Mouse (Mus musculus) bone marrow, adult 2 months (tissue): ENCODE results near the gene Micu1. TPM values are rescaled to one million over a fixed set of nuclear protein-coding genes. Genes with fewer than 3 reads are reported as not detected.
A peak's percentile ranks its signal among the peaks of the same experiment; 100 is the strongest.
"Not testable (repeated sequence)": the region's sequence is repeated elsewhere in the genome, so short reads cannot be mapped to it uniquely, and the experiment has no call there.

Experiments
- H3K27ac ChIP-seq: fragments of 200-500 bp; 2 replicates; pipeline ENCODE4 v1.5.1; 2012; ENCODE audit warnings: low read depth, mild to moderate bottlenecking, control low read depth, inconsistent platforms, low read length; ENCODE audit not compliant: control insufficient read depth, poor library complexity, insufficient read depth
- H3K4me1 ChIP-seq: fragments of 200-500 bp; 2 replicates; pipeline ENCODE4 v1.6.1; 2011; ENCODE audit warnings: low read length; ENCODE audit not compliant: control insufficient read depth, insufficient read depth
- H3K4me3 ChIP-seq: fragments of 200-500 bp; replicated peaks from 2 replicates; pipeline ENCODE3; 2011; ENCODE audit warnings: mild to moderate bottlenecking, low read depth, low read length, control low read depth; ENCODE audit not compliant: control insufficient read depth
- CTCF ChIP-seq: fragments of 200-500 bp; IDR thresholded peaks from 2 replicates; pipeline ENCODE4 v1.5.1; 2011; ENCODE audit warnings: low read length, control low read depth; ENCODE audit not compliant: control insufficient read depth, insufficient read depth
- POLR2A ChIP-seq: fragments of 200-500 bp; IDR thresholded peaks from 2 replicates; pipeline ENCODE4 v1.6.1; 2011; ENCODE audit warnings: low read depth, mild to moderate bottlenecking, control low read depth, low read length, borderline replicate concordance; ENCODE audit not compliant: control insufficient read depth
- WGBS: fragments of 180-500 bp; shearing (Covaris S2); methylation state at CpG from one replicate; pipeline ENCODE4 v1.1.7; 2018; 5-methylcytosine and 5-hydroxymethylcytosine counted together
- polyA plus RNA-seq: library from polyadenylated mRNA; stranded (reverse); fragments of >200 nt; gene quantifications from 2 replicates; pipeline ENCODE4 v1.2.4, GENCODE M21; 2011; ENCODE audit warnings: low replicate concordance; ENCODE audit not compliant: missing spikeins, insufficient read depth, insufficient read length

Micu1 gene
- polyA plus RNA-seq, 1 experiment = 29.0 TPM

GRCm38 (mm10) chr10:59868266-59868665 lies 166.0 kb downstream of the Micu1 start:
- Histone ChIP-seq H3K4me1 (peaks cover 3% of the 10 kb centered on the region), H3K27ac (no peak overlapping the region), H3K4me3 (no peak overlapping the region)
- WGBS = 89% methylated on average over 11 of the region's 11 CpGs
- TF ChIP-seq POLR2A (no peak), CTCF (no peak)

- H3K27ac ChIP-seq = no peak overlapping the region
- peaks cover 3% of the 10 kb centered on the region; the same call in 1 of the 2 replicates for H3K4me1 ChIP-seq
- TF ChIP-seq CTCF (no peak), POLR2A (no peak)
- 83% methylated on average over 6 of the region's 6 CpGs for WGBS
- H3K4me3 ChIP-seq = no peak overlapping the region
Observed at GRCm38 (mm10) chr10:59870038-59870437, 167.8 kb downstream of the Micu1 start.

GRCm38 (mm10) chr10:59872651-59873050 lies 170.4 kb downstream of the Micu1 start:
- H3K27ac ChIP-seq = peak overlapping the region; percentile 91
- H3K4me1 ChIP-seq, H3K4me3 ChIP-seq: not testable (repeated sequence)
- WGBS = 80% methylated on average over 4 of the region's 4 CpGs

GRCm38 (mm10) chr10:59873206-59873605 lies 170.9 kb downstream of the Micu1 start:
- 68% methylated on average over 5 of the region's 5 CpGs for WGBS
- TF ChIP-seq CTCF = no peak
- peak overlapping the region; percentile 91 for H3K27ac ChIP-seq
- no peaks in the 10 kb centered on the region; the same call in 1 of the 2 replicates for H3K4me1 ChIP-seq
- H3K4me3 ChIP-seq = no peak overlapping the region

- Histone ChIP-seq H3K4me1 (no peaks in the 10 kb centered on the region; the same call in 1 of the 2 replicates), H3K27ac (peak overlapping the region; percentile 91), H3K4me3 (peak overlapping the region; percentile 50)
- 55% methylated on average over 5 of the region's 5 CpGs for WGBS
- TF ChIP-seq POLR2A = no peak
- peak; percentile 32; the same call in 1 of the 2 replicates for TF ChIP-seq CTCF
Observed at GRCm38 (mm10) chr10:59873613-59874012, 171.3 kb downstream of the Micu1 start.

- Histone ChIP-seq H3K4me1 (no peaks in the 10 kb centered on the region; the same call in 1 of the 2 replicates), H3K27ac (peak overlapping the region; percentile 91), H3K4me3 (peak overlapping the region; percentile 58)
- 38% methylated on average over 1 of the region's 1 CpGs for WGBS
- TF ChIP-seq POLR2A = no peak
- no peak for TF ChIP-seq CTCF
Observed at GRCm38 (mm10) chr10:59875396-59875795, 173.1 kb downstream of the Micu1 start.

GRCm38 (mm10) chr10:59876698-59877097 lies 174.4 kb downstream of the Micu1 start:
- not testable (repeated sequence) for H3K27ac ChIP-seq, H3K4me3 ChIP-seq, H3K4me1 ChIP-seq
- WGBS = 90% methylated on average over 4 of the region's 4 CpGs

GRCm38 (mm10) chr10:59877421-59878117 lies 175.3 kb downstream of the Micu1 start:
- Histone ChIP-seq H3K4me1 (peaks cover 1% of the 10 kb centered on the region), H3K27ac (no peak overlapping the region)

GRCm38 (mm10) chr10:59878823-59879222 lies 176.5 kb downstream of the Micu1 start:
- H3K4me3 ChIP-seq = peak overlapping the region; percentile 87
- TF ChIP-seq POLR2A (no peak), CTCF (no peak)
- peaks cover 1% of the 10 kb centered on the region for H3K4me1 ChIP-seq
- H3K27ac ChIP-seq = peak overlapping the region; percentile 99; the same call in 1 of the 2 replicates
- WGBS = 11% methylated on average over 5 of the region's 5 CpGs

More at GRCm38 (mm10) chr10:59877421-59878117, 175.3 kb downstream of the Micu1 start:
- WGBS = 64% methylated on average over 15 of the region's 15 CpGs
- no peak overlapping the region for H3K4me3 ChIP-seq
- TF ChIP-seq CTCF (no peak), POLR2A (no peak)
